9 mouse cellular contexts compared by ENCODE assay signal in genomic region chr1:37891400-37891799, GRCm38 (mm10). TPM values are rescaled to one million over a fixed set of nuclear protein-coding genes. Genes with fewer than 3 reads are reported as not detected.
DNase-seq lines count a peak whose midpoint lies in the region; ATAC-seq and TF ChIP-seq lines count a peak whose summit lies in the region.
"Had no signal": no experiment of that assay in that cellular context is flagged by ENCODE, and none has a peak within 500 bp of the region (broad histone marks: within the 10 kb centered on the region; RNA-seq: fewer than 3 reads in every experiment).

No protein-coding gene starts in this region.

- H3K36me3 ChIP-seq in heart, embryonic 12.5 days = peaks cover 24% of the 10 kb centered on the region
- H3K36me3 ChIP-seq in MEL (ENCODE audit: control insufficient read depth in 1 of 2, insufficient read depth in 2 of 2, low read length in 2 of 2) = peaks cover 10 to 11% of the 10 kb centered on the region in 2 experiments
- peaks cover 28% of the 10 kb centered on the region for H3K36me3 ChIP-seq in heart, postnatal 0 days (replicated peaks; ENCODE audit: control insufficient read depth, insufficient read depth, low read length)

- H3K79me2 ChIP-seq in MEL (ENCODE audit: control insufficient read depth, insufficient read depth, low read length, poor library complexity) = peaks cover 28% of the 10 kb centered on the region

- no peak overlapping the region for H3K9ac ChIP-seq in heart, embryonic 12.5 days
- peak overlapping the region; percentile 92 for H3K9ac ChIP-seq in MEL (ENCODE audit: control insufficient read depth, low read depth, low read length, poor library complexity, severe bottlenecking)
- H3K9ac ChIP-seq in heart, postnatal 0 days (replicated peaks; ENCODE audit: low read depth, low read length) = peak overlapping the region; percentile 71; the same call in 1 of the 2 replicates

- H3K27me3 ChIP-seq in heart, embryonic 12.5 days (replicated peaks) = no peaks in the 10 kb centered on the region
- H3K27me3 ChIP-seq in MEL (ENCODE audit: control insufficient read depth in 1 of 2, insufficient read depth in 2 of 2, low read length in 2 of 2) = no peaks in the 10 kb centered on the region
- no peaks in the 10 kb centered on the region for H3K27me3 ChIP-seq in heart, postnatal 0 days (ENCODE audit: control insufficient read depth, insufficient read depth, low read length)

- ATAC-seq in heart, embryonic 12.5 days (ENCODE audit: insufficient number of reproducible peaks, low FRiP score) = no peak
- no peak for ATAC-seq in heart, postnatal 0 days (ENCODE audit: insufficient read depth, low read depth)
- ATAC-seq in megakaryocyte-erythroid progenitor cell, adult 5-6 weeks (replicated peaks; ENCODE audit: low FRiP score, low TSS enrichment, poor library complexity, severe bottlenecking) = peak; percentile 60

- peak in 2 of 3 experiments; percentile 29 to 56; a peak in 4 of 6 replicates for TF ChIP-seq CTCF in MEL (IDR thresholded peaks at IDR 0.05 in 2 of 3, conservative IDR thresholded peaks at IDR 0.05 in 1 of 3; ENCODE audit: control insufficient read depth in 1 of 3, insufficient read depth in 1 of 3, low read depth in 2 of 3, low read length in 3 of 3, poor library complexity in 1 of 3, severe bottlenecking in 1 of 3)
- peak; percentile 38 for TF ChIP-seq CTCF in heart, postnatal 0 days (IDR thresholded peaks at IDR 0.05; ENCODE audit: low read depth)

- intact Hi-C loops in heart, postnatal 25 days (cut with DNase I) = loop anchor here (2.0 to 5.0 kb wide), 3 partner anchors 27 to 241 kb away; partner anchors contain the start of genes Eif5b and Txndc9

- H3K4me1 ChIP-seq in heart, embryonic 12.5 days (replicated peaks) = peaks cover 15% of the 10 kb centered on the region
- peaks cover 0 to 14% of the 10 kb centered on the region in 2 experiments; a peak in 1 of 4 replicates for H3K4me1 ChIP-seq in MEL (ENCODE audit: control insufficient read depth in 1 of 2, insufficient read depth in 2 of 2, low read length in 2 of 2)
- H3K4me1 ChIP-seq in heart, postnatal 0 days (ENCODE audit: control insufficient read depth, insufficient read depth) = peaks cover 14% of the 10 kb centered on the region

- peak overlapping the region; percentile 86; the same call in 1 of the 2 replicates for H3K4me3 ChIP-seq in heart, embryonic 12.5 days
- peak overlapping the region; percentile 79 to 92 for H3K4me3 ChIP-seq in MEL (ENCODE audit: control insufficient read depth in 1 of 2, insufficient read depth in 1 of 2, low read depth in 2 of 2, low read length in 2 of 2)
- H3K4me3 ChIP-seq in heart, postnatal 0 days (ENCODE audit: low read depth, low read length) = peak overlapping the region; percentile 69

- no peak for TF ChIP-seq POLR2A in MEL (IDR thresholded peaks at IDR 0.05; ENCODE audit: control insufficient read depth in 1 of 2, insufficient read depth in 1 of 2, low read depth in 1 of 2, low read length in 2 of 2, poor library complexity in 1 of 2)

- no peaks in the 10 kb centered on the region for H3K9me3 ChIP-seq in heart, embryonic 12.5 days (replicated peaks)
- H3K9me3 ChIP-seq in MEL (replicated peaks; ENCODE audit: insufficient read depth, low read length) = no peaks in the 10 kb centered on the region
- H3K9me3 ChIP-seq in heart, postnatal 0 days (replicated peaks; ENCODE audit: control insufficient read depth, low read length) = no peaks in the 10 kb centered on the region

- peak overlapping the region; percentile 85 for H3K4me2 ChIP-seq in heart, embryonic 12.5 days
- peak overlapping the region; percentile 70 for H3K4me2 ChIP-seq in heart, postnatal 0 days (ENCODE audit: low read depth, low read length)

- no peak for DNase-seq in heart, postnatal 25 days (ENCODE audit: low spot score)
- peak; percentile 58 for DNase-seq in MEL (ENCODE audit: low read depth, low spot score)
- peak; percentile 7 for DNase-seq in heart, postnatal 0 days (ENCODE audit: low spot score)
- no peak for DNase-seq in T-cell, adult 2 months (ENCODE audit: low spot score)
- no peak for DNase-seq in urinary bladder, postnatal 10 days (ENCODE audit: low spot score)
- DNase-seq in urinary bladder, postnatal 4 days (ENCODE audit: low spot score in 2 of 2) = no peak

- peak; percentile 24 for TF ChIP-seq RAD21 in MEL (IDR thresholded peaks at IDR 0.05; ENCODE audit: low read depth, low read length)

- 65% methylated on average over 3 of the region's 3 CpGs for WGBS in heart, embryonic 12.5 days
- WGBS in heart, postnatal 0 days = 50% methylated on average over 3 of the region's 3 CpGs

- no peak for TF ChIP-seq EP300 in MEL (IDR thresholded peaks at IDR 0.05; ENCODE audit: low read depth in 1 of 2, low read length in 2 of 2)
- no peak for TF ChIP-seq EP300 in heart, postnatal 0 days (IDR thresholded peaks at IDR 0.05; ENCODE audit: low read depth)

- H3K27ac ChIP-seq in heart, embryonic 12.5 days (ENCODE audit: poor library complexity, severe bottlenecking) = no peak overlapping the region
- H3K27ac ChIP-seq in MEL (ENCODE audit: control insufficient read depth, low read depth, low read length) = no peak overlapping the region
- H3K27ac ChIP-seq in heart, postnatal 0 days (ENCODE audit: low read depth) = no peak overlapping the region

TF ChIP-seq in MEL, 35 proteins besides CTCF, POLR2A, EP300 and RAD21:
- TF ChIP-seq POLR2AphosphoS5 (IDR thresholded peaks at IDR 0.05; ENCODE audit: borderline replicate concordance, low read depth, low read length) = no peak
- peak; percentile 26; the same call in 1 of the 2 replicates for TF ChIP-seq SMC3 (IDR thresholded peaks at IDR 0.05; ENCODE audit: low read depth, low read length)
- peak; percentile 52; the same call in 1 of the 2 replicates for TF ChIP-seq MXI1 (IDR thresholded peaks at IDR 0.05; ENCODE audit: low read depth, low read length)
TF ChIP-seq in MEL: peak in this region for 2.

RNA-seq across cellular contexts. Expression of gene Mrpl30, which starts 1.1 kb away (rescaled TPM):
- polyA plus RNA-seq in heart, embryonic 12.5 days (2016; fragmentation: Nextera tagmentation; extraction: Ambion mirVana) = 237 and 240 TPM in 2 replicates
- total RNA-seq in heart, postnatal 25 days (2021) = 100 to 1,000 TPM; 384 to 394 TPM
- total RNA-seq in MEL (2012; rRNA removed) = 255 and 257 TPM in 2 replicates
- polyA plus RNA-seq in MEL (2012; ENCODE audit: insufficient read depth in 1 of 2, insufficient read length in 2 of 2, low read depth in 1 of 2, low replicate concordance in 2 of 2, missing spikeins in 1 of 2) = 100 to 1,000 TPM; 189 to 260 TPM
- total RNA-seq in heart, postnatal 0 days (2014; rRNA removed; ENCODE audit: low replicate concordance) = 156 and 175 TPM in 2 replicates
- polyA plus RNA-seq in heart, postnatal 0 days (2015; fragmentation: Nextera tagmentation; extraction: Ambion mirVana) = 478 and 500 TPM in 2 replicates
- 306 and 339 TPM in 2 replicates for total RNA-seq in megakaryocyte-erythroid progenitor cell, adult 5-6 weeks (2014; fragmentation: Nextera tagmentation)
- total RNA-seq in megakaryocyte-erythroid progenitor cell, adult 5-6 weeks (2017) = 255 and 318 TPM in 2 replicates

RNA-seq across cellular contexts. Expression of gene Mitd1, which starts 1.2 kb away (rescaled TPM):
- 9.4 and 12.5 TPM in 2 replicates for polyA plus RNA-seq in heart, embryonic 12.5 days (2016; fragmentation: Nextera tagmentation; extraction: Ambion mirVana)
- 1 to 10 TPM; 4.7 to 5.1 TPM for total RNA-seq in heart, postnatal 25 days (2021)
- total RNA-seq in MEL (2012; rRNA removed) = 16.3 and 20.9 TPM in 2 replicates
- polyA plus RNA-seq in MEL (2012; ENCODE audit: insufficient read depth in 1 of 2, insufficient read length in 2 of 2, low read depth in 1 of 2, low replicate concordance in 2 of 2, missing spikeins in 1 of 2) = 10 to 100 TPM in 1 of 2 experiments, not detected in 1; 23.0 TPM
- total RNA-seq in heart, postnatal 0 days (2014; rRNA removed; ENCODE audit: low replicate concordance) = 0.34 and 1.3 TPM in 2 replicates
- 8.6 and 9.0 TPM in 2 replicates for polyA plus RNA-seq in heart, postnatal 0 days (2015; fragmentation: Nextera tagmentation; extraction: Ambion mirVana)
- 35.8 and 79.7 TPM in 2 replicates for total RNA-seq in megakaryocyte-erythroid progenitor cell, adult 5-6 weeks (2014; fragmentation: Nextera tagmentation)
- 58.4 and 68.1 TPM in 2 replicates for total RNA-seq in megakaryocyte-erythroid progenitor cell, adult 5-6 weeks (2017)

RNA-seq across cellular contexts. Expression of gene Lipt1, which starts 19.9 kb away (rescaled TPM):
- polyA plus RNA-seq in heart, embryonic 12.5 days (2016; fragmentation: Nextera tagmentation; extraction: Ambion mirVana) = 8.6 and 9.2 TPM in 2 replicates
- 10 to 100 TPM; 10.4 to 11.0 TPM for total RNA-seq in heart, postnatal 25 days (2021)
- 7.0 and 7.9 TPM in 2 replicates for total RNA-seq in MEL (2012; rRNA removed)
- polyA plus RNA-seq in MEL (2012; ENCODE audit: insufficient read depth in 1 of 2, insufficient read length in 2 of 2, low read depth in 1 of 2, low replicate concordance in 2 of 2, missing spikeins in 1 of 2) = 1 to 10 TPM in 1 of 2 experiments, not detected in 1; 7.1 TPM
- 6.9 and 8.9 TPM in 2 replicates for total RNA-seq in heart, postnatal 0 days (2014; rRNA removed; ENCODE audit: low replicate concordance)
- 10.4 and 12.0 TPM in 2 replicates for polyA plus RNA-seq in heart, postnatal 0 days (2015; fragmentation: Nextera tagmentation; extraction: Ambion mirVana)
- 6.3 and 13.1 TPM in 2 replicates for total RNA-seq in megakaryocyte-erythroid progenitor cell, adult 5-6 weeks (2014; fragmentation: Nextera tagmentation)
- total RNA-seq in megakaryocyte-erythroid progenitor cell, adult 5-6 weeks (2017) = 5.5 and 5.8 TPM in 2 replicates

RNA-seq across cellular contexts. Expression of gene Lyg2, which starts 24.9 kb away (rescaled TPM):
- polyA plus RNA-seq in heart, embryonic 12.5 days (2016; fragmentation: Nextera tagmentation; extraction: Ambion mirVana) = not detected in 2 replicates
- total RNA-seq in heart, postnatal 25 days (2021) = not detected
- total RNA-seq in MEL (2012; rRNA removed) = not detected in 2 replicates
- polyA plus RNA-seq in MEL (2012; ENCODE audit: insufficient read depth in 1 of 2, insufficient read length in 2 of 2, low read depth in 1 of 2, low replicate concordance in 2 of 2, missing spikeins in 1 of 2) = not detected
- not detected in 2 replicates for total RNA-seq in heart, postnatal 0 days (2014; rRNA removed; ENCODE audit: low replicate concordance)
- not detected in 2 replicates for polyA plus RNA-seq in heart, postnatal 0 days (2015; fragmentation: Nextera tagmentation; extraction: Ambion mirVana)
- total RNA-seq in megakaryocyte-erythroid progenitor cell, adult 5-6 weeks (2014; fragmentation: Nextera tagmentation) = not detected in 2 replicates
- total RNA-seq in megakaryocyte-erythroid progenitor cell, adult 5-6 weeks (2017) = not detected in 2 replicates
- total RNA-seq: ES-E14 had no signal

RNA-seq across cellular contexts. Expression of gene Tsga10, which starts 25.2 kb away (rescaled TPM):
- 5.5 TPM in 2 replicates for polyA plus RNA-seq in heart, embryonic 12.5 days (2016; fragmentation: Nextera tagmentation; extraction: Ambion mirVana)
- total RNA-seq in heart, postnatal 25 days (2021) = 1 to 10 TPM; 3.5 to 4.3 TPM
- total RNA-seq in MEL (2012; rRNA removed) = 0.35 and 0.49 TPM in 2 replicates
- under 1 TPM in 1 of 2 experiments, not detected in 1; 0.64 TPM for polyA plus RNA-seq in MEL (2012; ENCODE audit: insufficient read depth in 1 of 2, insufficient read length in 2 of 2, low read depth in 1 of 2, low replicate concordance in 2 of 2, missing spikeins in 1 of 2)
- 1.5 and 3.7 TPM in 2 replicates for total RNA-seq in heart, postnatal 0 days (2014; rRNA removed; ENCODE audit: low replicate concordance)
- polyA plus RNA-seq in heart, postnatal 0 days (2015; fragmentation: Nextera tagmentation; extraction: Ambion mirVana) = 3.1 and 3.6 TPM in 2 replicates
- total RNA-seq in megakaryocyte-erythroid progenitor cell, adult 5-6 weeks (2014; fragmentation: Nextera tagmentation) = 1.4 and 2.4 TPM in 2 replicates
- total RNA-seq in megakaryocyte-erythroid progenitor cell, adult 5-6 weeks (2017) = 2.2 and 4.6 TPM in 2 replicates

Comparison
In these comparisons a context has a peak if more than half of its experiments do, and no peak if none do; other contexts are left out.
1. DNase-seq: peak in MEL (single experiment) and heart, postnatal 0 days (single experiment); none in heart, postnatal 25 days (single experiment), T-cell, adult 2 months (single experiment), urinary bladder, postnatal 10 days (single experiment) and urinary bladder, postnatal 4 days (0 of 2).
2. Peak in every context shown above with its lines, with median percentiles within 50 percentile points of each other: H3K4me3 ChIP-seq.